Mouse (Mus musculus) lung, postnatal 0 days (tissue): ENCODE results near the gene Grasp. TPM values are rescaled to one million over a fixed set of nuclear protein-coding genes. Genes with fewer than 3 reads are reported as not detected.

Experiments
- ATAC-seq: fragments of 200-750 bp; cut with Nextera tagmentation; 2 replicates; pipeline ENCODE4 v1.8.0; 2017; ENCODE audit warnings: moderate library complexity
- DNase-seq: peaks from one replicate; pipeline ENCODE4 v3.0.0-alpha.2; 2016; ENCODE audit warnings: low spot score
- H3K27ac ChIP-seq: fragments of 300-500 bp; sonication (generic); 2 replicates; pipeline ENCODE4 v1.5.1; 2014; ENCODE audit warnings: antibody characterized with exemption, mild to moderate bottlenecking, low read length, mixed read lengths
- H3K27me3 ChIP-seq: fragments of 300-500 bp; sonication (generic); replicated peaks from 2 replicates; pipeline ENCODE4 v1.6.1; 2014; ENCODE audit warnings: low read length, mixed read lengths; ENCODE audit not compliant: insufficient read depth
- H3K36me3 ChIP-seq: fragments of 300-500 bp; sonication (generic); 2 replicates; pipeline ENCODE4 v1.6.1; 2014; ENCODE audit warnings: low read length, mixed read lengths; ENCODE audit not compliant: insufficient read depth
- H3K4me1 ChIP-seq: fragments of 300-500 bp; sonication (generic); 2 replicates; pipeline ENCODE4 v1.6.1; 2014; ENCODE audit warnings: antibody characterized with exemption, low read depth, low read length, mixed read lengths; ENCODE audit not compliant: insufficient read depth
- H3K4me2 ChIP-seq: fragments of 300-500 bp; sonication (generic); replicated peaks from 2 replicates; pipeline ENCODE4 v1.6.1; 2014; ENCODE audit warnings: low read depth, mild to moderate bottlenecking, low read length, moderate library complexity, mixed read lengths
- H3K4me3 ChIP-seq: fragments of 300-500 bp; sonication (generic); 2 replicates; pipeline ENCODE4 v1.5.1; 2014; ENCODE audit warnings: low read depth, low read length
- H3K9ac ChIP-seq: fragments of 300-500 bp; sonication (generic); replicated peaks from 2 replicates; pipeline ENCODE4 v1.6.1; 2014; ENCODE audit warnings: low read depth, mild to moderate bottlenecking
- H3K9me3 ChIP-seq: fragments of 300-500 bp; sonication (generic); 2 replicates; pipeline ENCODE4 v1.6.1; 2016; ENCODE audit warnings: low read length, mixed read lengths
- CTCF ChIP-seq: IDR thresholded peaks from 2 replicates; pipeline ENCODE4 v1.5.1; 2016; ENCODE audit warnings: antibody characterized with exemption, mild to moderate bottlenecking
- EP300 ChIP-seq: IDR thresholded peaks from 2 replicates; pipeline ENCODE4 v1.6.1; 2016; ENCODE audit warnings: antibody characterized with exemption, mild to moderate bottlenecking, control low read depth
- WGBS: fragments of 180-500 bp; shearing (Covaris S2); extraction: QIAGEN DNeasy Blood & Tissue Kit; methylation state at CpG from one replicate; pipeline ENCODE4 v1.1.7; 2014; 5-methylcytosine and 5-hydroxymethylcytosine counted together
- polyA plus RNA-seq: library from polyadenylated mRNA; unstranded; fragments of >200 nt; fragmentation: Nextera tagmentation; extraction: Ambion mirVana; gene quantifications from 2 replicates; pipeline ENCODE4 v1.2.1, GENCODE M21; 2015

Grasp gene
- 8.2 and 8.6 TPM in 2 replicates for polyA plus RNA-seq

- H3K9ac ChIP-seq: peak within 1 kb of the TSS; percentile 73
- ATAC-seq: peak; percentile 89
These were observed at the start of gene Grasp for GRCm38 (mm10) chr15:101224006-101224906. Gene Grasp (plus strand): TSS chr15:101224188.

GRCm38 (mm10) chr15:101174294-101175130 is 49.5 kb upstream of the Grasp start:
- Histone ChIP-seq H3K9ac (peak overlapping the region; percentile 92), H3K4me1 (peaks cover 23% of the 10 kb centered on the region; the same call in 1 of the 2 replicates), H3K27me3 (no peaks in the 10 kb centered on the region), H3K4me2 (peak overlapping the region; percentile 81), H3K4me3 (peak overlapping the region; percentile 91), H3K9me3 (no peaks in the 10 kb centered on the region), H3K27ac (peak overlapping the region; percentile 93), H3K36me3 (no peaks in the 10 kb centered on the region)
- ATAC-seq (no peak; the same call in 1 of the 2 replicates), DNase-seq (no peak)
- 4% methylated on average over 20 of the region's 46 CpGs for WGBS
- no peak for TF ChIP-seq CTCF
- TF ChIP-seq EP300: no peak

More at GRCm38 (mm10) chr15:101224006-101224906, at the start of gene Grasp:
- DNase-seq: peak; percentile 94
- Histone ChIP-seq H3K4me2 (peak within 1 kb of the TSS; percentile 87), H3K27me3 (no peaks in the 10 kb centered on the region), H3K4me3 (peak within 1 kb of the TSS; percentile 82), H3K27ac (peak within 1 kb of the TSS; percentile 90), H3K9me3 (no peaks in the 10 kb centered on the region), H3K4me1 (peaks cover 23% of the 10 kb centered on the region), H3K36me3 (0 out of 2 replicates have a peak, but pooled peaks cover 6% of the 10 kb centered on the region)
- under 1% methylated on average over 59 of the region's 77 CpGs for WGBS
- no peak for TF ChIP-seq EP300
- peak; percentile 36 for TF ChIP-seq CTCF

GRCm38 (mm10) chr15:101175131-101175460 is 48.9 kb upstream of the Grasp start:
- peak overlapping the region; percentile 93; the same call in 1 of the 2 replicates for H3K27ac ChIP-seq
- no peaks in the 10 kb centered on the region for H3K36me3 ChIP-seq
- no peak for TF ChIP-seq EP300
- TF ChIP-seq CTCF: no peak
- H3K9ac ChIP-seq: peak overlapping the region; percentile 92
- DNase-seq: no peak
- no peak for ATAC-seq
- H3K4me2 ChIP-seq: peak overlapping the region; percentile 81
- peak overlapping the region; percentile 91 for H3K4me3 ChIP-seq
- no peaks in the 10 kb centered on the region for H3K9me3 ChIP-seq
- H3K4me1 ChIP-seq: peaks cover 23% of the 10 kb centered on the region; the same call in 1 of the 2 replicates
- no peaks in the 10 kb centered on the region for H3K27me3 ChIP-seq
- WGBS: 13% methylated on average over 5 of the region's 5 CpGs

- no peaks in the 10 kb centered on the region for H3K9me3 ChIP-seq
- peaks cover 27% of the 10 kb centered on the region; the same call in 1 of the 2 replicates for H3K4me1 ChIP-seq
- DNase-seq: no peak
- no peaks in the 10 kb centered on the region for H3K36me3 ChIP-seq
- no peak for TF ChIP-seq EP300
- peak overlapping the region; percentile 91 for H3K4me3 ChIP-seq
- peak overlapping the region; percentile 93 for H3K27ac ChIP-seq
- WGBS: 23% methylated on average over 17 of the region's 17 CpGs
- H3K9ac ChIP-seq: peak overlapping the region; percentile 92
- no peaks in the 10 kb centered on the region for H3K27me3 ChIP-seq
- peak overlapping the region; percentile 81 for H3K4me2 ChIP-seq
- no peak for ATAC-seq
These were observed 48.2 kb upstream of the Grasp start for GRCm38 (mm10) chr15:101175613-101176283.

- Histone ChIP-seq H3K9ac (no peak overlapping the region), H3K4me1 (peaks cover 33% of the 10 kb centered on the region; the same call in 1 of the 2 replicates), H3K27me3 (no peaks in the 10 kb centered on the region), H3K27ac (peak overlapping the region; percentile 93), H3K4me2 (peak overlapping the region; percentile 81), H3K9me3 (no peaks in the 10 kb centered on the region), H3K36me3 (no peaks in the 10 kb centered on the region), H3K4me3 (no peak overlapping the region)
- WGBS: 21% methylated on average over 3 of the region's 3 CpGs
- peak; percentile 84 for DNase-seq
- no peak for ATAC-seq
- no peak for TF ChIP-seq CTCF
- peak; percentile 55 for TF ChIP-seq EP300
These were observed 47.7 kb upstream of the Grasp start for GRCm38 (mm10) chr15:101176284-101176680.
